Mouse (Mus musculus) intestine, embryonic 14.5 days (tissue): ENCODE results near the gene Gm34653. TPM values are rescaled to one million over a fixed set of nuclear protein-coding genes. Genes with fewer than 3 reads are reported as not detected.
"Not testable (repeated sequence)": the region's sequence is repeated elsewhere in the genome, so short reads cannot be mapped to it uniquely, and the experiment has no call there.

Experiments used
- ATAC-seq: fragments of 200-750 bp; cut with Nextera tagmentation; replicated peaks from 2 replicates; pipeline ENCODE4 v1.8.0; 2017; ENCODE audit warnings: low read depth, moderate number of reproducible peaks, moderate TSS enrichment, moderate library complexity; ENCODE audit not compliant: low FRiP score, low TSS enrichment
- DNase-seq: peaks from one replicate; pipeline ENCODE4 v3.0.0-alpha.2; 2018; ENCODE audit warnings: low spot score
- H3K27ac ChIP-seq: fragments of 300-500 bp; sonication (generic); 2 replicates; pipeline ENCODE4 v1.5.1; 2014; ENCODE audit warnings: low read depth, mild to moderate bottlenecking, control low read depth
- H3K27me3 ChIP-seq: fragments of 300-500 bp; sonication (generic); replicated peaks from 2 replicates; pipeline ENCODE4 v1.6.1; 2014; ENCODE audit warnings: low read length, control low read depth; ENCODE audit not compliant: control insufficient read depth, insufficient read depth
- H3K36me3 ChIP-seq: fragments of 300-500 bp; sonication (generic); 2 replicates; pipeline ENCODE4 v1.6.1; 2014; ENCODE audit warnings: low read length, control low read depth; ENCODE audit not compliant: control insufficient read depth, insufficient read depth
- H3K4me1 ChIP-seq: fragments of 300-500 bp; sonication (generic); replicated peaks from 2 replicates; pipeline ENCODE4 v1.6.1; 2014; ENCODE audit warnings: low read length, control low read depth, mixed read lengths; ENCODE audit not compliant: control insufficient read depth, insufficient read depth
- H3K4me2 ChIP-seq: fragments of 300-500 bp; sonication (generic); 2 replicates; pipeline ENCODE4 v1.6.1; 2014; ENCODE audit warnings: low read length
- H3K4me3 ChIP-seq: fragments of 300-500 bp; sonication (generic); 2 replicates; pipeline ENCODE4 v1.5.1; 2014; ENCODE audit warnings: low read depth, low read length, control low read depth, mixed read lengths
- H3K9ac ChIP-seq: fragments of 300-500 bp; sonication (generic); 2 replicates; pipeline ENCODE4 v1.6.1; 2014; ENCODE audit warnings: mild to moderate bottlenecking, low read length
- H3K9me3 ChIP-seq: fragments of 300-500 bp; sonication (generic); 2 replicates; pipeline ENCODE4 v1.6.1; 2016; ENCODE audit warnings: low read length, control low read depth; ENCODE audit not compliant: control insufficient read depth
- WGBS: fragments of 180-500 bp; shearing (Covaris S2); extraction: QIAGEN DNeasy Blood & Tissue Kit; methylation state at CpG from one replicate; pipeline ENCODE4 v1.1.7; 2014; 5-methylcytosine and 5-hydroxymethylcytosine counted together
- polyA plus RNA-seq: library from polyadenylated mRNA; unstranded; fragments of >200 nt; fragmentation: Nextera tagmentation; extraction: Ambion mirVana; gene quantifications from 2 replicates; pipeline ENCODE4 v1.2.1, GENCODE M21; 2014

The Gm34653 gene
- polyA plus RNA-seq, 1 experiment from 2014 or later, result not detected

- H3K27me3 ChIP-seq, result no peaks in the 10 kb centered on the region
- H3K4me1 ChIP-seq, result no peaks in the 10 kb centered on the region
- DNase-seq (no peak), ATAC-seq (no peak)
- peaks cover 79% of the 10 kb centered on the region for H3K36me3 ChIP-seq
- WGBS, result 97% methylated on average over 1 of the region's 1 CpGs
- no peak overlapping the region for H3K27ac ChIP-seq
- H3K9ac ChIP-seq, result no peak overlapping the region
- no peak overlapping the region for H3K4me3 ChIP-seq
- H3K4me2 ChIP-seq, result no peak overlapping the region
- no peaks in the 10 kb centered on the region for H3K9me3 ChIP-seq
Observed at GRCm38 (mm10) chr2:34809568-34809967, 23.2 kb upstream of the Gm34653 start.

GRCm38 (mm10) chr2:34810775-34811174 lies 22.0 kb upstream of the Gm34653 start:
- Histone ChIP-seq H3K9ac (no peak overlapping the region), H3K9me3 (no peaks in the 10 kb centered on the region), H3K27ac (no peak overlapping the region), H3K4me2 (no peak overlapping the region), H3K4me3 (no peak overlapping the region), H3K4me1 (no peaks in the 10 kb centered on the region), H3K27me3 (no peaks in the 10 kb centered on the region), H3K36me3 (peaks cover 82% of the 10 kb centered on the region)
- no peak for DNase-seq
- ATAC-seq, result no peak
- WGBS, result 94% methylated on average over 3 of the region's 3 CpGs

- Histone ChIP-seq H3K36me3 (peaks cover 87% of the 10 kb centered on the region), H3K9me3 (no peaks in the 10 kb centered on the region), H3K27me3 (no peaks in the 10 kb centered on the region), H3K9ac (no peak overlapping the region), H3K4me2 (no peak overlapping the region), H3K4me3 (no peak overlapping the region), H3K4me1 (no peaks in the 10 kb centered on the region), H3K27ac (no peak overlapping the region)
- ATAC-seq, result no peak
- WGBS, result 81% methylated on average over 7 of the region's 7 CpGs
- no peak for DNase-seq
Observed at GRCm38 (mm10) chr2:34812706-34813105, 20.1 kb upstream of the Gm34653 start.

GRCm38 (mm10) chr2:34815893-34816292 lies 16.9 kb upstream of the Gm34653 start:
- H3K27me3 ChIP-seq, H3K4me3 ChIP-seq, DNase-seq, ATAC-seq, H3K27ac ChIP-seq, H3K9ac ChIP-seq, H3K4me1 ChIP-seq, H3K9me3 ChIP-seq, H3K4me2 ChIP-seq: not testable (repeated sequence)
- 93% methylated on average over 2 of the region's 2 CpGs for WGBS
- peaks cover 74% of the 10 kb centered on the region for H3K36me3 ChIP-seq

- ATAC-seq (no peak), DNase-seq (no peak)
- no peak overlapping the region for H3K9ac ChIP-seq
- peaks cover 62% of the 10 kb centered on the region for H3K36me3 ChIP-seq
- no peak overlapping the region for H3K4me3 ChIP-seq
- H3K27me3 ChIP-seq, result no peaks in the 10 kb centered on the region
- WGBS, result 96% methylated on average over 2 of the region's 2 CpGs
- H3K4me1 ChIP-seq, result no peaks in the 10 kb centered on the region
- no peak overlapping the region for H3K4me2 ChIP-seq
- H3K9me3 ChIP-seq, result no peaks in the 10 kb centered on the region
- H3K27ac ChIP-seq, result no peak overlapping the region
Observed at GRCm38 (mm10) chr2:34818492-34818891, 14.3 kb upstream of the Gm34653 start.

- Histone ChIP-seq H3K36me3 (peaks cover 13% of the 10 kb centered on the region), H3K27ac (peak within 1 kb of the TSS; percentile 69), H3K27me3 (no peaks in the 10 kb centered on the region), H3K9ac (peak within 1 kb of the TSS; percentile 82), H3K4me1 (peaks cover 13% of the 10 kb centered on the region; the same call in 1 of the 2 replicates), H3K4me3 (peak within 1 kb of the TSS; percentile 81), H3K9me3 (no peaks in the 10 kb centered on the region), H3K4me2 (peak within 1 kb of the TSS; percentile 74)
- ATAC-seq (peak; percentile 99), DNase-seq (peak; percentile 96)
- under 1% methylated on average over 56 of the region's 57 CpGs for WGBS
Observed at GRCm38 (mm10) chr2:34825827-34826459, 6.9 kb upstream of the Gm34653 start, which contains the start of gene Fbxw2. Fbxw2 (minus strand) TSS chr2:34826311.

GRCm38 (mm10) chr2:34826460-34827231 lies 6.2 kb upstream of the Gm34653 start:
- peak overlapping the region; percentile 74 for H3K4me2 ChIP-seq
- 0 out of 2 replicates have a peak, but pooled peaks have one; percentile 16 for ATAC-seq
- no peak for DNase-seq
- H3K9ac ChIP-seq, result peak overlapping the region; percentile 82
- no peaks in the 10 kb centered on the region for H3K27me3 ChIP-seq
- peaks cover 9% of the 10 kb centered on the region for H3K36me3 ChIP-seq
- peak overlapping the region; percentile 24 for H3K27ac ChIP-seq
- H3K4me3 ChIP-seq, result peak overlapping the region; percentile 81
- no peaks in the 10 kb centered on the region for H3K9me3 ChIP-seq
- H3K4me1 ChIP-seq, result peaks cover 13% of the 10 kb centered on the region; the same call in 1 of the 2 replicates
- 38% methylated on average over 20 of the region's 21 CpGs for WGBS

- Histone ChIP-seq H3K4me1 (peaks cover 13% of the 10 kb centered on the region; the same call in 1 of the 2 replicates), H3K36me3 (peaks cover 2% of the 10 kb centered on the region), H3K4me2 (no peak overlapping the region), H3K9me3 (no peaks in the 10 kb centered on the region), H3K27ac (no peak overlapping the region), H3K9ac (no peak overlapping the region), H3K27me3 (no peaks in the 10 kb centered on the region), H3K4me3 (no peak overlapping the region)
- 85% methylated on average over 4 of the region's 4 CpGs for whole genome bisulfite sequencing
- no peak for ATAC-seq
- DNase-seq, result no peak
Observed at GRCm38 (mm10) chr2:34827591-34827990, 5.2 kb upstream of the Gm34653 start.
